Mouse (Mus musculus): Measurements from ENCODE around the gene Loxl3.

Gene Loxl3

GRCm38 (mm10) chr6:83087205-83087925, 53.4 kb downstream of the Loxl3 start:
- no peak for DNase-seq (ENCODE audit: low spot score)

GRCm38 (mm10) chr6:83087926-83088260, 53.9 kb downstream of the Loxl3 start:
- no peak for DNase-seq (ENCODE audit: low spot score)

- DNase-seq (ENCODE audit: low spot score), result no peak
Measured at GRCm38 (mm10) chr6:83092416-83093127, 58.6 kb downstream of the Loxl3 start.

GRCm38 (mm10) chr6:83095968-83096367, 62.0 kb downstream of the Loxl3 start:
- DNase-seq (ENCODE audit: low spot score), result no peak

GRCm38 (mm10) chr6:83098411-83098810, 64.4 kb downstream of the Loxl3 start:
- DNase-seq (ENCODE audit: low spot score), result no peak

- peak; percentile 69 for DNase-seq (ENCODE audit: low spot score)
Measured at GRCm38 (mm10) chr6:83101316-83101687, 67.3 kb downstream of the Loxl3 start, which contains the start of the genes Ccdc142 and Gm42688. TSS of gene Ccdc142 (plus strand) at chr6:83101601. TSS of gene Gm42688 (plus strand) at chr6:83101617.

GRCm38 (mm10) chr6:83101688-83102556, 67.9 kb downstream of the Loxl3 start:
- peak; percentile 53 for DNase-seq (ENCODE audit: low spot score)

Measured in ovary, postnatal 14 days (tissue).